Mouse (Mus musculus) lung, adult 2 months (tissue): ENCODE measurements around the gene Olfr195.
"Not testable (repeated sequence)": the region's sequence is repeated elsewhere in the genome, so short reads cannot be mapped to it uniquely, and the experiment has no call there.

Source experiments
- CTCF ChIP-seq: fragments of 200-500 bp; IDR thresholded peaks from 2 replicates; pipeline ENCODE4 v1.5.1; 2011; ENCODE audit warnings: mild to moderate bottlenecking, low read length, control low read depth; ENCODE audit not compliant: insufficient read depth
- POLR2A ChIP-seq: fragments of 200-500 bp; IDR thresholded peaks from 2 replicates; pipeline ENCODE4 v1.6.1; 2011; ENCODE audit warnings: low read depth, mild to moderate bottlenecking, control low read depth, low read length, borderline replicate concordance; ENCODE audit errors: extremely low read depth

GRCm38 (mm10) chr16:59108522-59108921 is 38.3 kb upstream of the Olfr195 start:
- TF ChIP-seq CTCF, POLR2A: not testable (repeated sequence)
